Mouse (Mus musculus) thymus, adult 2 months (tissue): Measurements from ENCODE around the gene Ube2j1. TPM values are rescaled to one million over a fixed set of nuclear protein-coding genes. Genes with fewer than 3 reads are reported as not detected.

Source experiments
- DNase-seq: peaks from one replicate; pipeline ENCODE4 v3.0.0; 2021
- H3K27ac ChIP-seq: fragments of 200-500 bp; 2 replicates; pipeline ENCODE4 v1.5.1; 2012; ENCODE audit warnings: low read length, control low read depth; ENCODE audit not compliant: control insufficient read depth, insufficient read depth
- H3K27me3 ChIP-seq: fragments of 200-500 bp; 2 replicates; pipeline ENCODE4 v1.6.1; 2012; ENCODE audit warnings: mild to moderate bottlenecking, low read length, moderate library complexity, mixed read lengths; ENCODE audit not compliant: control insufficient read depth, insufficient read depth
- H3K36me3 ChIP-seq: fragments of 200-500 bp; 2 replicates; pipeline ENCODE4 v1.6.1; 2012; ENCODE audit warnings: mild to moderate bottlenecking, low read length, moderate library complexity; ENCODE audit not compliant: control insufficient read depth, insufficient read depth
- H3K4me1 ChIP-seq: fragments of 200-500 bp; replicated peaks from 2 replicates; pipeline ENCODE4 v1.6.1; 2012; ENCODE audit warnings: low read length; ENCODE audit not compliant: control insufficient read depth, insufficient read depth
- H3K4me3 ChIP-seq: fragments of 200-500 bp; 2 replicates; pipeline ENCODE4 v1.5.1; 2012; ENCODE audit warnings: mild to moderate bottlenecking, low read length, control low read depth, moderate library complexity; ENCODE audit not compliant: control insufficient read depth, insufficient read depth
- CTCF ChIP-seq: fragments of 200-500 bp; IDR thresholded peaks from 2 replicates; pipeline ENCODE4 v1.5.1; 2012; ENCODE audit warnings: mild to moderate bottlenecking, control low read depth, low read length, moderate library complexity, borderline replicate concordance; ENCODE audit not compliant: control insufficient read depth, poor library complexity, insufficient read depth; ENCODE audit errors: extremely low read depth
- POLR2A ChIP-seq: fragments of 200-500 bp; IDR thresholded peaks from 2 replicates; pipeline ENCODE4 v1.6.1; 2012; ENCODE audit warnings: mild to moderate bottlenecking, low read length, control low read depth, moderate library complexity; ENCODE audit not compliant: control insufficient read depth, poor library complexity, insufficient read depth; ENCODE audit errors: extremely low read depth
- WGBS: fragments of 180-500 bp; shearing (Covaris S2); methylation state at CpG from one replicate; pipeline ENCODE4 v1.1.7; 2018; 5-methylcytosine and 5-hydroxymethylcytosine counted together
- polyA plus RNA-seq: library from polyadenylated mRNA; depleted of rRNA; stranded (reverse); fragments of >200 nt; gene quantifications from 2 replicates; pipeline ENCODE4 v1.2.3, GENCODE M21; 2012; rRNA removed

The Ube2j1 gene
- polyA plus RNA-seq, result 28.7 and 30.1 TPM in 2 replicates

- WGBS, result under 1% methylated on average over 123 of the region's 123 CpGs
- H3K4me3 ChIP-seq, result peak within 1 kb of the TSS; percentile 75
- no peaks in the 10 kb centered on the region for H3K36me3 ChIP-seq
- no peak within 1 kb of the TSS; the same call in 1 of the 2 replicates for H3K27ac ChIP-seq
- DNase-seq, result peak; percentile 74
- H3K4me1 ChIP-seq, result 0 out of 2 replicates have a peak, but pooled peaks cover 4% of the 10 kb centered on the region
- no peaks in the 10 kb centered on the region for H3K27me3 ChIP-seq
- TF ChIP-seq POLR2A, result peak; percentile 66; the same call in 1 of the 2 replicates
- 0 out of 2 replicates have a peak, but pooled peaks have one; percentile 20 for TF ChIP-seq CTCF
These were observed at the start of gene Ube2j1 for GRCm38 (mm10) chr4:33031195-33031960. Gene Ube2j1, plus strand, starts transcription at chr4:33031416.

DNA sequence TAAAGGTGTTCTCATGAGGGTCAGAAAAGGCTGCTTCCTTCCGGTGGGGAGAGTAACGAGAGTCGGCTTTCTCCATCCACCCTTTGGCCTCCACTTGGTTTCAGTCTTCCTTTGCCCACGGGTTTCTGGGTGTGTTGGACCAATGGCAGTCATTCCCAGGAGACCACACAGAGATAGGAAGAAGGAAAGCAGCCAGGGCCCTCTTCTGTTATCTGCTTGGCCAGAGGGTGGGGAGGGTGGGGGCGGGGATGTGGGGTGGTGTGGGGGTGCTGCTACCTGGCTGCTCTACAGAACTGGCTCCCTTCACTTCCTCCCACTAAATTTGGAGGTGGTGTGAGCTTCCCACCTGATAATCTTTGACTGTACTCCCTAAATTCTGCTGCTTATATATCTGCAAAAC, 49.6 kb upstream of the Ube2j1 start:
- WGBS, result 39% methylated on average over 5 of the region's 5 CpGs
- TF ChIP-seq POLR2A (no peak), CTCF (no peak)
- no peak overlapping the region for H3K4me3 ChIP-seq
- peaks cover 21% of the 10 kb centered on the region for H3K4me1 ChIP-seq
- H3K27ac ChIP-seq, result no peak overlapping the region
- no peaks in the 10 kb centered on the region for H3K27me3 ChIP-seq
- H3K36me3 ChIP-seq, result no peaks in the 10 kb centered on the region
- no peak for DNase-seq

DNA sequence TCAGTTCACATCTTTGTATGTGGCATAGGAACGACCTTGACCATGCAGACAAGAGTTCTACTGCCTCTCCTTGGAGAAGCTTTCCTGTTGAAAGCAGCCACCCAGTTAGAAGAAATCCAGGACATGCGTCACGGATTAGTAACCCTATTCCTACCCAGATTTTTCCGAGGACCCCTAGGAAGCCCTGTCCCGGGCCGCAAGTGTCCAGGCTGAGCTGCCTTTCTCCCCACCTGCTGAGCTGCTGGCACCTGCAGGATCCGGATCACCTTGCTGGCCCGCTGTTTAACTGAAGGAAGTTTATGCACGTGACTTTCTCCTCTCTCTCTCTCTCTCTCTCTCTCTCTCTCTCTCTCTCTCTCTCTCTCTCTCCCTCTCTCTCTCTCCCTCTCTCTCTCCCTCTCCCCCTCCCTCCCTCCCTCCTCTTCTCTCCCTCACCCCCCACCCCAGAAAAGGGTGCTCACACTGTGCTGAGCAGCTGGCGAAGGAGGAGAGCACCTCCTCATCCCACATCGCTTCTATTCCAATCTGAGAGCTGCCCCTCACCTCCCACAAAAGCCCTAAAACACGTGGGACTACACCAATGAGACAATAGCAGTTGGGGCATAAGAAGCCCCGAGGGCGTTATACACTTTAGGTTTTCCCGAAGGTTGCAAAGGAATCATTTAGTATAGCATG, 49.0 kb upstream of the Ube2j1 start:
- 17% methylated on average over 15 of the region's 15 CpGs for WGBS
- Histone ChIP-seq H3K4me1 (peaks cover 21% of the 10 kb centered on the region), H3K27ac (peak overlapping the region; percentile 42; the same call in 1 of the 2 replicates), H3K36me3 (no peaks in the 10 kb centered on the region), H3K27me3 (no peaks in the 10 kb centered on the region), H3K4me3 (no peak overlapping the region)
- DNase-seq, result peak; percentile 35
- TF ChIP-seq POLR2A, result no peak
- no peak for TF ChIP-seq CTCF

DNA sequence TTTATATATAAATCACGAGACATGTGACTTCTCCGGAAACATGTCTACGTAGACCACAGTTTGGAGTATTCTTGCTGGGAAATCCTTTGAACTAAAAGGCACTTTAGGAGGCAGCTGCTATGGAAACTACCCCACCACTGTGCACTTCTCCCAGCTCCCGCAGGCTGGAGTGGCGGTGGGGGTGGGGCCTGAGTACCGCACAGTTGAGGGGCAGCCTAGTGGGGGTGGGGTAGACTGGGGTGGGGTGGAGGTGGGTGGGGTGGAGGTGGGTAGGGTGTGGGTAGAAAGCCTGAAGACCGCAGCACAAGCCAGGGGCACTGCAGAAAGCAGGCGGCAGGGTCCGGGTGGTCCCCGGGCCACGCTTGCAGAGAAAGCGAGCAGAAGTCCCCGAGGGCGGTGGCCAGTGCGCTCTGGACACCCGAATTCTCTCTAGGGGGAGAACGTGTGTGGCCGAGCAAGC, 48.5 kb upstream of the Ube2j1 start, which contains the start of gene Rragd:
Rragd (plus strand) TSS at position 322 of the 460 bp plus-strand sequence.
- Histone ChIP-seq H3K4me1 (peaks cover 21% of the 10 kb centered on the region), H3K4me3 (peak within 1 kb of the TSS; percentile 86), H3K36me3 (no peaks in the 10 kb centered on the region), H3K27me3 (no peaks in the 10 kb centered on the region), H3K27ac (peak within 1 kb of the TSS; percentile 70)
- 1% methylated on average over 18 of the region's 18 CpGs for WGBS
- TF ChIP-seq POLR2A, result no peak
- TF ChIP-seq CTCF, result no peak
- DNase-seq, result peak; percentile 55

- peak overlapping the region; percentile 70 for H3K27ac ChIP-seq
- H3K27me3 ChIP-seq, result no peaks in the 10 kb centered on the region
These were observed 47.8 kb upstream of the Ube2j1 start for GRCm38 (mm10) chr4:32983176-32984155.

DNA sequence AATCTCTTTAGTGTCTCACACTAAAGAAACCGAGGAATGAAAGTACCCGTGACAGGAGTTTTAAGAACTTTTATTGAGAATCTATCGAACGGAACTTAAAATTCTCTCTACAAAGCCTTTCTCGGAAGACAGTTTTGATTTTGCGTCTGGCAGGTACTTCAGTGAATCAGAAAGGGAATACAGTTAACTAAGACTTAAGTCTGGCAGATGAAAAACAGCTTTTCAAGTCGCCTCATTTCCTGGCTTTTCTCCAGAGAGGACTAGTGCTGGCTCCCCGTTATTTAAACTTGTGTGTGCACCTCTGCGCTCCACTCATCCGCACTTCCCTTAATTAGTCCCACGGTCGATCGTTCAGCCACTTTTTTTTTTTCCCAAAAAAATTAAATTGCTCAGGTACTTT, 47.0 kb upstream of the Ube2j1 start:
- 5% methylated on average over 13 of the region's 13 CpGs for WGBS
- peak; percentile 19 for DNase-seq
- TF ChIP-seq CTCF (no peak), POLR2A (no peak)
- Histone ChIP-seq H3K4me3 (0 out of 2 replicates have a peak overlapping the region, but pooled peaks have one; percentile 5), H3K4me1 (peaks cover 21% of the 10 kb centered on the region), H3K27me3 (no peaks in the 10 kb centered on the region), H3K36me3 (no peaks in the 10 kb centered on the region), H3K27ac (peak overlapping the region; percentile 35)

More at GRCm38 (mm10) chr4:32983176-32984155, 47.8 kb upstream of the Ube2j1 start:
- peak; percentile 86 for DNase-seq
- peak overlapping the region; percentile 86 for H3K4me3 ChIP-seq
- no peaks in the 10 kb centered on the region for H3K36me3 ChIP-seq
- H3K4me1 ChIP-seq, result peaks cover 21% of the 10 kb centered on the region
- TF ChIP-seq CTCF (0 out of 2 replicates have a peak, but pooled peaks have one; percentile 39), POLR2A (no peak; the same call in 1 of the 2 replicates)
- WGBS, result under 1% methylated on average over 92 of the region's 94 CpGs
